Mouse (Mus musculus): ENCODE data around the gene Tarm1.

The Tarm1 gene

GRCm38 (mm10) chr7:3502439-3502838 lies at the start of gene Tarm1:
Tarm1 (minus strand) TSS chr7:3502624.
- in situ Hi-C loops (cut with MseI, MboI): no loop called here

- in situ Hi-C loops (cut with MseI, MboI): no loop called here
These were observed 3.5 kb upstream of the Tarm1 start for GRCm38 (mm10) chr7:3505913-3506312.

GRCm38 (mm10) chr7:3500406-3500805 lies 2.0 kb downstream of the Tarm1 start:
- in situ Hi-C loops (cut with MseI, MboI): no loop called here

- in situ Hi-C loops (cut with MseI, MboI): no loop called here
These were observed 20.3 kb downstream of the Tarm1 start for GRCm38 (mm10) chr7:3481948-3482608.

- in situ Hi-C loops (cut with MseI, MboI): no loop called here
These were observed 25.7 kb downstream of the Tarm1 start for GRCm38 (mm10) chr7:3476728-3477127.

GRCm38 (mm10) chr7:3474291-3475080 lies 27.9 kb downstream of the Tarm1 start:
- in situ Hi-C loops (cut with MseI, MboI): no loop called here

- in situ Hi-C loops (cut with MseI, MboI): no loop called here
These were observed 29.6 kb downstream of the Tarm1 start for GRCm38 (mm10) chr7:3472774-3473173.

- in situ Hi-C loops (cut with MseI, MboI): no loop called here
These were observed 33.8 kb downstream of the Tarm1 start for GRCm38 (mm10) chr7:3468614-3469013.

GRCm38 (mm10) chr7:3463306-3463705 lies 39.1 kb downstream of the Tarm1 start:
- in situ Hi-C loops (cut with MseI, MboI): no loop called here

GRCm38 (mm10) chr7:3460261-3460660 lies 42.2 kb downstream of the Tarm1 start:
- in situ Hi-C loops (cut with MseI, MboI): no loop called here

GRCm38 (mm10) chr7:3457841-3458217 lies 44.6 kb downstream of the Tarm1 start:
- in situ Hi-C loops (cut with MseI, MboI): no loop called here

- in situ Hi-C loops (cut with MseI, MboI): no loop called here
These were observed 45.1 kb downstream of the Tarm1 start for GRCm38 (mm10) chr7:3457111-3457840.

- in situ Hi-C loops (cut with MseI, MboI): no loop called here
These were observed 48.8 kb downstream of the Tarm1 start for GRCm38 (mm10) chr7:3453486-3454183.

- in situ Hi-C loops (cut with MseI, MboI): no loop called here
These were observed 49.5 kb downstream of the Tarm1 start for GRCm38 (mm10) chr7:3452821-3453485.

GRCm38 (mm10) chr7:3451161-3451560 lies 51.3 kb downstream of the Tarm1 start:
- in situ Hi-C loops (cut with MseI, MboI): no loop called here

GRCm38 (mm10) chr7:3450671-3451070 lies 51.8 kb downstream of the Tarm1 start:
- in situ Hi-C loops (cut with MseI, MboI): no loop called here

GRCm38 (mm10) chr7:3448737-3449454 lies 53.5 kb downstream of the Tarm1 start:
- in situ Hi-C loops (cut with MseI, MboI): no loop called here

GRCm38 (mm10) chr7:3447026-3447425 lies 55.4 kb downstream of the Tarm1 start:
- in situ Hi-C loops (cut with MseI, MboI): no loop called here

GRCm38 (mm10) chr7:3446584-3446983 lies 55.8 kb downstream of the Tarm1 start:
- in situ Hi-C loops (cut with MseI, MboI): no loop called here

GRCm38 (mm10) chr7:3444678-3445077 lies 57.7 kb downstream of the Tarm1 start:
- in situ Hi-C loops (cut with MseI, MboI): no loop called here
